Mouse (Mus musculus) testis, adult 2 months (tissue): Measurements from ENCODE around the gene Ccdc157. TPM values are rescaled to one million over a fixed set of nuclear protein-coding genes. Genes with fewer than 3 reads are reported as not detected.
"Not testable (repeated sequence)": the region's sequence is repeated elsewhere in the genome, so short reads cannot be mapped to it uniquely, and the experiment has no call there.

Source experiments
- H3K27ac ChIP-seq: fragments of 200-500 bp; 2 replicates; pipeline ENCODE4 v1.5.1; 2012; ENCODE audit warnings: low read depth, low read length; ENCODE audit not compliant: control insufficient read depth, insufficient read depth
- H3K27me3 ChIP-seq: fragments of 200-500 bp; 2 replicates; pipeline ENCODE4 v1.6.1; 2012; ENCODE audit warnings: mild to moderate bottlenecking, low read length, moderate library complexity; ENCODE audit not compliant: control insufficient read depth, insufficient read depth
- H3K36me3 ChIP-seq: fragments of 200-500 bp; 2 replicates; pipeline ENCODE4 v1.6.1; 2012; ENCODE audit warnings: mild to moderate bottlenecking, low read length; ENCODE audit not compliant: control insufficient read depth, insufficient read depth
- H3K4me1 ChIP-seq: fragments of 200-500 bp; 2 replicates; pipeline ENCODE4 v1.6.1; 2012; ENCODE audit warnings: low read length; ENCODE audit not compliant: control insufficient read depth, insufficient read depth
- H3K4me3 ChIP-seq: fragments of 200-500 bp; 2 replicates; pipeline ENCODE4 v1.5.1; 2012; ENCODE audit warnings: low read depth, mild to moderate bottlenecking, low read length, moderate library complexity, mixed read lengths; ENCODE audit not compliant: control insufficient read depth
- CTCF ChIP-seq: fragments of 200-500 bp; IDR thresholded peaks from 2 replicates; pipeline ENCODE4 v1.5.1; 2012; ENCODE audit warnings: low read depth, mild to moderate bottlenecking, inconsistent platforms, low read length, moderate library complexity; ENCODE audit not compliant: control insufficient read depth, insufficient read depth, insufficient replicate concordance
- POLR2A ChIP-seq: fragments of 200-500 bp; IDR thresholded peaks from 2 replicates; pipeline ENCODE4 v1.6.1; 2012; ENCODE audit warnings: low read depth, mild to moderate bottlenecking, inconsistent platforms, low read length, moderate library complexity; ENCODE audit not compliant: control insufficient read depth
- polyA plus RNA-seq: library from polyadenylated mRNA; depleted of rRNA; stranded (reverse); fragments of >200 nt; gene quantifications from 2 replicates; pipeline ENCODE4 v1.2.3, GENCODE M21; 2012

The Ccdc157 gene
- polyA plus RNA-seq, 1 experiment = 48.8 TPM

- no peak overlapping the region for H3K27ac ChIP-seq
- H3K4me1 ChIP-seq = no peaks in the 10 kb centered on the region
- H3K4me3 ChIP-seq = no peak overlapping the region
- peaks cover 5% of the 10 kb centered on the region for H3K36me3 ChIP-seq
- no peak for TF ChIP-seq POLR2A
- no peaks in the 10 kb centered on the region for H3K27me3 ChIP-seq
These were observed 17.7 kb downstream of the Ccdc157 start for GRCm38 (mm10) chr11:4142352-4142751.

DNA sequence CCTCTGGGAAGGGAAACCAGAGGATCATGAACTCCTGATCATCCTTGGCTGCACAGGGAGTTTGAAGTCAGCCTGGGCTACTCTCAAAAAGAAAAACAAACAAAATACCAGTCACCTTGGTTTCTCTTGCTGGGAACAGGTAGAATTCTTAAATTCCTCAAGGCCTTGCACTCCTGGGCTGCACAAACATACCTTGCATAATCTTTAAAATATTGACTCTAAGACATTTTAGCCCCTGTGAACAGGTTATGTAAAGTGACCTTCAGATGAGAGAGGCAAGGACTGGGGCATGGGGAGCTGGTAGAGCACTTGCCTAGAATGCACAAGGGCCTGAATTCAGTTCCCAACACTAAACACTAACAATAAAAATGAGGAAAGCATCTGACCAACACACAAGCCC lies 18.6 kb downstream of the Ccdc157 start:
- Histone ChIP-seq H3K27me3 (no peaks in the 10 kb centered on the region), H3K4me1 (no peaks in the 10 kb centered on the region), H3K36me3 (peaks cover 5% of the 10 kb centered on the region), H3K27ac (no peak overlapping the region), H3K4me3 (no peak overlapping the region)
- TF ChIP-seq POLR2A (no peak), CTCF (no peak)

- Histone ChIP-seq H3K27ac (no peak overlapping the region), H3K36me3 (peaks cover 1% of the 10 kb centered on the region), H3K4me1 (peaks cover 10% of the 10 kb centered on the region), H3K27me3 (no peaks in the 10 kb centered on the region), H3K4me3 (no peak overlapping the region)
- TF ChIP-seq CTCF (no peak), POLR2A (no peak)
These were observed 21.1 kb downstream of the Ccdc157 start for GRCm38 (mm10) chr11:4138964-4139363.

DNA sequence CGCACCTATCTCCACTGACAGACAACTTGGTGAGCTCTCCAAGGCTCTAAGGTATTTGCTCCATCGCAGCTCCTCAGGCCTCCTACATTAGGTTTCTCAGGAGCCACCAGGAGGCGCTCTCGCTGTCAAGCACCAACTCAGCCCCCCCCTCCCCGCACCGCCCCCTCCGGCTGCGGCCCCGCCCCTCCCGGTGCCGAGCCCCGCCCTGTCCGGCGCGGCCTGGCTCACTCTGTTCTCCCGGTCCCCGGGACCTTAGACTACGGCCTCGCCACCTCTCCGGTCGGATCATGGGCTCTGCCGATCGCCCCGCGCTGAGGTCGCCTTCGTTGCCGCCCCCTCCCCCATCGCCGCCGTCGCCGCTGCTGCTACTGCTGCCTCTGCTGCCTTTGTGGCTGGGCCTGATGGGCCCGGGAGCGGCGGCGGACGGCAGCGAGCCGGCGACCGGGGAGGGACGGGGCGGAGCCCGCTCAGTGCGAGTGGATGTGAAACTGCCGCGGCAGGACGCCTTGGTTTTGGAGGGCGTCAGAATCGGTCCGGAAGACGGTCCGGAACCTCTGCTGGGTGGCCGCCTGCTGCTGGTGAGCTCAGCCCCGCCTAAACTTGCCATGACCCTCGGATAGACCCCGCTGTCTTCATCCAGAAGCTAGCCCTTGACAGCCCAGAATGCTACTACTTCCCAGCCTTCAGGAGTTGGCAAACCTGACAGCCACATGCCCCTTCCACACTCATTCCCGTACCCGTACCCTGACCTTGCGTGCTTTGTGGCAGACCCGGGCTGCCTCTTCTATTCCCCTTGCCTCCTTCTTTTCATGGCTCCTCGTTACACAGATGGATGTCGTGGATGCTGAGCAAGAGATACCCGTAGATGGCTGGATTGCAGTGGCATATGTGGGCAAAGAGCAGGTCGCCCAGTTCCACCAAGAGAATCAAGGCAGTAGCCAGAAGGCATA lies 24.8 kb downstream of the Ccdc157 start, which contains the start of gene Rnf215:
TSS of gene Rnf215 (plus strand) at position 217 of the 950 bp plus-strand sequence.
- H3K27ac ChIP-seq = peak within 1 kb of the TSS; percentile 84
- H3K4me3 ChIP-seq = peak within 1 kb of the TSS; percentile 97
- peak; percentile 64; the same call in 1 of the 2 replicates for TF ChIP-seq CTCF
- peak; percentile 51; the same call in 1 of the 2 replicates for TF ChIP-seq POLR2A
- H3K27me3 ChIP-seq = no peaks in the 10 kb centered on the region
- H3K4me1 ChIP-seq = peaks cover 10% of the 10 kb centered on the region
- no peaks in the 10 kb centered on the region for H3K36me3 ChIP-seq

DNA sequence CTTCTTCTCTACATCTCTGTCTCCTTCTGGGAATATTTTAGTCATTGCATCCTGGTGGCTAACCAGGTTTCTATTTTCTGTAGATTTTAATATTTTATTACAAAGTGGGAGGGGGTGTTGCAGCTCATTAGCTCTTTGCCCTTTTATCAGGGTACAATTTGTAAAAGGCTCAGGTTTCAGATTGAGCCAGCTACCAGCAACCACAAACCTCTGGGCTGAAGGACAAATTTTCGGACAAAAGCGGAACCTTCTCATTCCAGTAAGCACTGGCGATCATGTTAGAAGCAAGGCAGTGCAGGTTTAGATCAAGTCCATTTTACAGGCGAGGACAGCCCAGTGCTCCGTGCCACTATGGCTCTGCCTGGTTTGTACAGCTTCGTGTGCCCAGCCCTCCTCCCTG lies 25.7 kb downstream of the Ccdc157 start:
- no peak for TF ChIP-seq CTCF
- TF ChIP-seq POLR2A = 0 out of 2 replicates have a peak, but pooled peaks have one; percentile 18
- Histone ChIP-seq H3K4me1 (peaks cover 10% of the 10 kb centered on the region), H3K4me3 (peak overlapping the region; percentile 64), H3K36me3 (no peaks in the 10 kb centered on the region), H3K27me3 (no peaks in the 10 kb centered on the region), H3K27ac (no peak overlapping the region)

- Histone ChIP-seq H3K4me3 (no peak overlapping the region), H3K27ac (no peak overlapping the region), H3K4me1 (peaks cover 10% of the 10 kb centered on the region), H3K27me3 (no peaks in the 10 kb centered on the region), H3K36me3 (no peaks in the 10 kb centered on the region)
- TF ChIP-seq POLR2A = no peak
- TF ChIP-seq CTCF = peak; percentile 62; the same call in 1 of the 2 replicates
These were observed 26.6 kb downstream of the Ccdc157 start for GRCm38 (mm10) chr11:4133450-4133849.

DNA sequence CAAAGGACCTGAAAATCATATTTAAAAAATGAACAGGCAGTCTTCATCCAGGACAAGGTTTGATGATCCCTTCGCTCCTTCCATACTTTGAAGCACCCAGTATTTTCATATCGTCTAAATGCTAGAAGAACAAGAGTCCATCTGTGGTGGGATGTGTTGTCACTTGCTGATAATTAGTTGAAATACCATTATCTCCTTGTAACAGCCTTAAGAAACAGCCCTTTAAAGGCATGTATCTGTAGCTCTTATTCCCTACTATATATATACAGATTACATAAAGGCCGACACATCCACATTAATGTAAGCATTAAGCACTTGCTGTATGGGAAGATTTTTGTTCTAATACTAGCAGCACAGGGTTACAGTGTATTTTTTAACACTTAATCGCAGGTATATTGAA lies 31.6 kb downstream of the Ccdc157 start:
- not testable (repeated sequence) for H3K4me1 ChIP-seq, H3K27me3 ChIP-seq, H3K36me3 ChIP-seq, H3K4me3 ChIP-seq, H3K27ac ChIP-seq
